Mouse (Mus musculus): ENCODE measurements around the gene Ppp1r3g.
"Not testable (repeated sequence)": the region's sequence is repeated elsewhere in the genome, so short reads cannot be mapped to it uniquely, and the experiment has no call there.

Ppp1r3g gene

DNA sequence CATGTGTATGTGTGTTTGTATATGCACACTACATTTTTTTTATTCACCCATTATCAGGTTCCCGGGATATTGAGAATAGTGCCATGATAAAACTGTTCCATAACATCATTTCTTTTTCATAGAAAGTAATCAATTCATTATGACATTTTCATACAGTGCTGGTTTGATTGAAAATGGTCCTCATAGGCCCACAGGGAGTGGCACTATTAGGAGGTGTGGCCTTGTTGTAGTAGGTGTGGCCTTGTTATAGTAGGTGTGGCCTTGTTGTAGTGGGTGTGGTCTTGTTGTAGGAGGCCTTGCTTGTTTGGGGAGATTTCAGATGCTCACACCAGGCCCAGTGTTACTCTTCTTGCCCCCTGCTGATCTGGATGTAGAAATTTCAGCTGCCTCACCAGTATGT is at the start of gene Ppp1r3g:
Ppp1r3g (plus strand) TSS at position 301 of the 400 bp plus-strand sequence.
- no peak for DNase-seq (ENCODE audit: low read depth)

DNA sequence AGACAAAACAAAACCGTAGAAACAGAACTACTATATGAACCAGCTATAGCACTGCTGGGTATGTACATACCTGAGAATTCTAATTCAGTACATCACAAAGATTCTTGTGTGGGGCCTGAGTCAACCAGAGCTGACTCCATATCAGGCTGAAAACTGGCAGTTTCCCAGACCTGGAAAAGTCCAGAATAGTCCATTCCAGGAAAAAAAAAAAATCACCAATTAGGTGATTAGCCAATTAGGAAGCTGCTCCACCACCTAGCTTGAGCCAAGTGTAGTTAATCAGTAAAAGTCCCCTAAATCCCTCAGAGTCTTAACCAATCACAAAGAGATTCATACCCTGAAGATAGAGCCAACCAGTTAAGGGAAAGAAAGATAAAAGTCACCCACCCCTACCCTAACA is 47.2 kb upstream of the Ppp1r3g start:
- no peak for DNase-seq (ENCODE audit: low read depth)

DNA sequence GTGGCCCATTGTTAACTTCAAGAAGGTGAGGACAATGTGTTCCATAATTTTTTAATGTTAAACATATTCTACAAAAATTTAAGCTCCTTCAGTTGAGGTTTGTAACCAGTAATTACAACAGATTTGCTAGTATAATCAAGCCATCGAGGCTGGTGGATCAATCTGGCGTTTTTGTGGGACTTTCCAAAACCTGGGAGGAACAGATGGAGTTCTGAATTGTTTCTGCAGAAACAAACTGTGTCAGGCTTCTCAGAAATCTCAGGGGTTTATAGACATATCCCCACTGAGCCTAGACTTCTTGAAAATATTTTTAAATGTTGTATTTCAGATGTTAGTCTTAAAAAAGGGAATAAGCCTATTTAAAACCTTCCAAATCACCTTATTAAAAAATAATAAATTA is 20.6 kb upstream of the Ppp1r3g start:
- no peak for DNase-seq (ENCODE audit: low read depth)

DNA sequence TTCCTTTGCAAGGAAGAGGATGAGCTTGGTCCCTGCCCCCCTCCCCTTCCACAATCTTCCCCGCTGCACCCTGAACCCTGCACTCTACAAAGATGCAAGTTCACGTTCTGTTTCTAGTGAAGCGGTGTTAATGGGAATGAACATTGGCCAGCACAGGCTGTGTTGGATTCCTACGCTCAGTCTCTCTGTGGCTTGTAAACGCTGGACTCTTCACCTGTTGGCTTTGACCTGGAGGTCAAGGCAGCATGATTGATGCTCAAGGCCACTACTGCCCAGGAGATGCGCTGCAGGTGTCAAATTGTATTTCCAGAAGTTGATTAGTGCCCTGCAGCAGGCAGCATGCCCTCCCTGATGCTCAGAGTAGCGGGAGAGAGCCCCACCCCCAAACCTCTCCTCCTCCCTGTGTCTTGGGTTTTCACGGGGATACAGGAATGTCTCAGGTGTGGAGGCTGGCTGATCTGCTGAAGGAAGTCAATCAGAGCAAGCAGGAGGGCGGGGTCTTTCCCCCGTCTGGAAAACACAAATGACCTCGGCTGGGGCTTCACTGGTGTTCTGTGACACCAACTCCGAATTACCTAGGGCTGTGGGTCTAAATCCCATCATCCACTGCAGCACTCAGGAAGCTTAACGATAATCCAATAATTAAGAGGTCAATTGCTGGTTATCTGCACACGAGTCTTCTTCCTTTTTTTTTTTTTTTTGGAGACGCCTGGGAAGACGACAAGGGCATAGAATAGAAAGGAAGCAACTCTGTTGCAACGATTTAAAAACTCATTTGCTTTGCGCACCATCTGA is 18.6 kb upstream of the Ppp1r3g start:
- no peak for DNase-seq (ENCODE audit: low read depth)

DNA sequence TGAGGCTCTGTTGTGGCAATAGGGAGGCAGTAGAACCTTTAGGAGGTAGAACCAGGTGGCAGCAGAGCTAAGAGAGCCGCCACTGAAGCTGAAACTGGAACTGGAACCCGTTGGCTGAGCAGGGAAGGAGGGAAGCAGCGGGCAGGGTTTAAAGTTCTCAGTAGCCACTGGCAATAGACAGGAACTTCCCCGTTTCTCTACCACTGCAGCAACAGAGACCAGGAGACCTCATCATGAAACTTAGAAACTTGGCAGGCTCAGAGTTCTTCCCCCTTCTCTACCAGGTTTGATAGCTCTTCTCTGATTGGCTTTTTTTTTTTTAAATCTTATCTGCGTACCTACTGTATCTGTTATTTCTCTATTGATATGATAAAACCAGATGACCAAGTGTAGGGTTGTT is 17.7 kb upstream of the Ppp1r3g start:
- DNase-seq (ENCODE audit: low read depth): no peak

DNA sequence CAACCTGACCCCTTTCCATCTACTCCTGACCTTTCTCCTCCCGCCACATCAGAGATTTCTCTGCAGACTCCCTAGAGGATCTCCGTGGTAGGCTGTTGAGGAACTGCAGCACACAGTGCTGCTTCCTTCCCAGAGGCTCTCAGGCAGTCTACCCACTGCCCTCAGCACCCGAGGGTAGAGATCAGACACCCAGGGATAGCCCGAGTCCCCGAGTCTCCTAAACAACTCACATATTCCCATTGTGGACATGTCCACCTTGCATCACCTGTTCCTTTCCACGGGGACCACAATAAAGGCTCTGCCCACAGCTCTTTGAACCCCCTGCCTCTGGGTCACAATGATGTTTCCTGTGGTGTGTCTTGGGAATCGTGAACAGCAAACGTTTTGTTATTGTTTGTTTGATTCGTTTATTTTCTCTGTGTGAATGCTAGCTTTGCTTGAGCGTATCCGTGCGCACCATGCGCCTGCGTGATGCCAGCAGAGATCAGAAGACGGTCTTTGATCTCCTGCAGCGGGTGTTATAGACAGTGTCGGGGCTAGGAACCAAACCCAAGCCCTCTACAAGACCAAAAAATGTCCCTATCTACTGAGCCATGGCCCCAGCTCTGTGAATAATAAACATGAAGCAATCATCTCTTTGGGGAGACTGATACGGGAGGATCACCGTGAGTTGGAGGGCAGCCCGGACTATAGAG is 11.8 kb upstream of the Ppp1r3g start:
- DNase-seq (ENCODE audit: low read depth): no peak

DNA sequence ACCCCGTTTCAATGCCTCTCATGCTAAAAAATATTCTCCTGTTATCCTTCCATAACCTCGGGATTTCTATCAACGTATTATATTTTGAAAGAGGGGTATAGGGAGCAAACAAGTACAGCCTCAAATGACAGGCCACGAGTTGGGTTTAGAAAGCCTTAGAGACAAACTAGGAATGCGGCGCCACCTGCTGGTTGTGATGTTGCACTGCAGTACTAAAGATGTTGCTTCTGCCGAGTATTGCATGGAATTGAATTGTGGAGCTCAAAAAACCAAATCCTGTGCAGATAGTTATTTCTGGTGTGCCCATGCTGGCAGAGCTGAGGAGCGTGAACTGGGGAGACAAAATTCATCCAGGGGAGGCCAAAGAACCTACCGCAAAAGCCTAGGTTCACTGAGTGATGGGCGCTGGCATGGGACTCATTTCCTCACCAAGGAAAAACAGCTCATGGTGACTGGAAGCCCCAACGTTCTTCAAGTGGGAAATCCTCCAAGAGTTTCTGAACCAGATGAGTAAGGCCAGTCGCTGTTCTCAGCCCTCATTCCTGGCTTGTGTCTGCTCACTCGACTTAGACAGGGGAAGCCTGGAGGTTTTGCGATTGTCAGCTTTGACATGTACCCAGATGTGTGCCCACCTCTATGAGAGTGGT is 11.2 kb upstream of the Ppp1r3g start:
- peak; percentile 78 for DNase-seq (ENCODE audit: low read depth)

DNA sequence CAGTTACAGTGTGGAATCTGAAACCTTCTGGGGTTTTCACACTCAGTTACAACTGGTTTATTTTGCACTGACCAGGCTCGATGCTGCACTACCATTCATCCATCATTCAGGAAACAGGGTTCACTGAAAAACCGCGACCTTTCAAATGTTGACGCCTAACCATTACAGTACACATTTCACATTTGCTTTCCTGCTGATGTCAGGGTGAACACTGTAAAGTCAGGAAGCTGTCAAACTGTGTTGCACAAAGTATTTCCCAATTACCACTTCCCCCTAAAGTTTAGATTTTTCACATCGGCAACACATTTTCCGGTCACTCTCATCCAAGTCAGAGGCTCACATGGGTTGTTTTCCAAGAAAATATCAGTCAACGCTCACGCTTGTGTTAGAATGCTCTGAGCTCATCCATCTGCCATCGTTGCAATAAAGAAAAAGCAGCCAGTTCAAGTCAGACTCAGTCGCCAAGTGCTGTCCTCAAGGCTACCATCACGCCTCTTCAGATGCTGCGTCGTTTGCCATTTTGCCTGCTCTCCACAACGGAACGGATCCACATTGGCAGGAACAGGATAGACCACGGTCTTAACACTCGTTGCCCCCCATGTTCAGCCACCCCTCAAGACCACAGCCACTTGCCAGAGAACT is 8.7 kb upstream of the Ppp1r3g start:
- no peak for DNase-seq (ENCODE audit: low read depth)

DNA sequence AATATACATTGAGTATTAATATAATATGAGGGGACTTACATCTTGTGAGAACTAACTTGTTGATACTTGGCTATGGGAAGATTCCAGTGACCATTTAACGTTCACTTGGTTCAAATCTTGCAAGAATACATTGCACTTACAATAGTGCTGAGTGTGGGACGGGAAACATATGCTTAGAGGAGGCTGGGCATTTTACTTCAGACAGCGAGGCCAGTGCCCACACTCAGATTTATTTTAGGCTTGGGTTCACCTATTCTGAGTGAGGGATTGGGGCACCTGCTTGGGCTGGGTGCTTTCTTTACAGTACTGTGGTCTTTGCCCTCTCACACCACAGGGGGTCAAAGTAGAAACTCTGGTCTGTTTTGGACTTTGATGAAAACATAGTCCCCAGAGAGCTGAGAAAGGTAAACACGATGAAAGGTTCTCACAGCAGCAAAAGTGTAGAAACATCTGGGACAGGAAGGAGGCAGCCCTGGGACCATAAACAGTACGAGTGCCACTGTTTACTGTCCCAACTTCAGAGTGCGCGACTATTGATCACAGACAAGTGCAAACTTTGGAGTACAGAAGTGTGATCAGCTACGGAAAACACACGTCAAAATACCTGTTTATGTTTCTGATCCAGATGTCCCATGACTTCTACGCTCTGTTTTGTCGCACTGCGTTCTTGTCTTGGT is 890 bp downstream of the Ppp1r3g start:
- DNase-seq (ENCODE audit: low read depth): no peak

DNA sequence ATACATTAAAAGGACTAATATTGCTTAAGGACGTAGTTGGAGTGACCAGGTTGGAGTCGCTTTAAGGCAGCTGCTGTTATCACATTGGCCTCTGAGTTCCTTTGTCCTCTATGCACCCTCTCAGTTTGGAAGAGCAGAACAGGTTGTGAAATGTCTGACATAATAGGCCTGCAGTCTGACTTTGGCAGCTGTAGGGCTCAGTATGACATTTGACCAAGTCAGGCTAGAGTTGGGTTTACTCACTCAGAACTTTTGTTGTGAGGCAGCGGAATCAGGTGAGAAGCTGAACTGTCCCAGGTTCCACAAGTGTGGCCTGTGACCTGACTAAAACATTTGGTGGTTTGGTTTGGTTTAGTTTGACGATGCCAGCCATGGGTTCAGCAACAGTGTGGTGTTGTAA is 4.9 kb downstream of the Ppp1r3g start:
- DNase-seq (ENCODE audit: low read depth): no peak

DNA sequence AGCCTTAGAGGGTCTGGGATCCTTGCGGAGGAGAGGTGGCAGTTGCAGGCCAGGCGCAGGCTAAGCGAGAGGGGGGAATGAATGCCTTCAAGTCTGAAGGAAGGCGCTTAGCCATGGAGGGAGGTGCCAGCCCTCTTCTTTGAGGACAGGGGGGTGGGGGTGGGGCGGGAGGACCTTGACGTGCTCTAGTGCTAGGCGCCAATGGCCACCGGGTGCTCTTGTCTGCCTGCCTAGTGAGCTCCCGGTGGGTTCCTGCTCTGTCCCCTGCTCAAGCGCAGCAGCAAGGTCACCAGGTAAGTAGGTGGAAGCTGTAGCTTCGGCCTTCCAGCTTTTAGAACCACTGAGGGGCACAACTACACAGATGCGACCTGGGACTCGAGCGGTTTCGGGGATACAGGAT is 9.1 kb downstream of the Ppp1r3g start:
- no peak for DNase-seq (ENCODE audit: low read depth)

DNA sequence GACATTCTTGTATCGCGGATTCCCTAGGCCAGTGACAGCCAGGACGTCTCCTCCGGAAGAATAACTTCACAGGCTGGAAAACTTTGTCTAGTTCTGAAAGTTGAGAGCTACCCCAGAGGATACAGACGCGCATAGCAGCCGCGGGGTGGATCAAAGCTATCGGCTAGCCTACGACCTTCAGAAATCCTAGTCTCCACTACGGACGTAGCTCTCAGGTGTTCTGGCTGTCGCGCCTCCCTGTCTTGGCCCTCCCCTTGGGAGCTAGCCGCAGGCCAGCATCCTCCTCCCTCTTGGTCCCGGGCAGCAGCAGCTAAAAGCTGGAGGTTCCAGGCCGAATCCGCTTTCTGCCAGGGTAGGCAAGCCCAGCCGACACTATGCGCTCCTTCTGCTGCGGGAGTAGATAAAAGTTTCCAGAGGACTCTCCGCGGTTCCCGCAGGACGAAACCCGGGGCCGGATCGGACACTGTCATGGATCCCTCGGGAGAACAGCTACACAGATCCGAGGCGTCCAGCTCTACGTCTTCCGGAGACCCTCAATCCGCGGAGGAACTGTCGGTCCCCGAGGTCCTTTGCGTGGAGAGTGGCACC is 9.6 kb downstream of the Ppp1r3g start:
- no peak for DNase-seq (ENCODE audit: low read depth)

DNA sequence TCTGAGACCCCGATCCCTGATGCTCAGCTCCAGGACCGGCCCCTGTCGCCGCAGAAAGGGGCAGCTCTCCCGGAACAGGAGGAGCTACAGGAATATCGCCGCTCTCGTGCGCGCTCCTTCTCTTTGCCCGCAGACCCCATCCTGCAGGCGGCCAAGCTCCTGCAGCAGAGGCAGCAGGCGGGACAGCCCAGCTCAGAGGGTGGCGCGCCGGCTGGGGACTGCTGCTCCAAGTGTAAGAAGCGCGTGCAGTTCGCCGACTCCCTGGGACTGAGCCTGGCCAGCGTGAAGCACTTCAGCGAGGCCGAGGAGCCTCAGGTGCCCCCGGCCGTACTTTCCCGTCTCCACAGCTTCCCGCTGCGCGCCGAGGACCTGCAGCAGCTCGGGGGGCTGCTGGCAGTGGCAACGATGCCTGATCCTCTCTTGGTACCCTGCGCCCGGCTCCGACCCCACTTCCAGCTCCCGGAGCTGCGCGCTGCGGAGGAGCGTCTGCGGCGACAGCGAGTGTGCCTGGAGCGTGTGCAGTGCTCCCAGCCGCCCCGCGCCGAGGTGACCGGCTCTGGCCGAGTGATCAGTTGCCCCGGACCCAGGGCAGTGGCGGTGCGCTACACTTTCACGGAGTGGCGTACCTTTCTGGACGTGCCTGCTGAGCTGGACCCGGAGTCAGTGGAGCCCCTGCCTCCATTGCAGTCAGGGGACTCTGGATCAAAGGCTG is 10.2 kb downstream of the Ppp1r3g start:
- no peak for DNase-seq (ENCODE audit: low read depth)

DNA sequence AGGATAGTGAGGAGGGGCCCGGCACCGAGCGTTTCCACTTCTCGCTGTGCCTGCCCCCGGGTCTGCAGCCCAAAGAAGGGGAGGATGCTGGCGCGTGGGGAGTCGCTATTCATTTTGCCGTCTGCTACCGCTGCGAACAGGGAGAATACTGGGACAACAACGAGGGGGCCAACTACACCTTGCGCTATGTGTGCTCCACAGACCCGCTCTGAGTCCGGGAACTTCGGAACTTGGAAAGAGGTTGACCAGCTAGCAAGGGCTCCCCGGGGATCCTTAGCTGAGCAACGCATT is 10.7 kb downstream of the Ppp1r3g start:
- no peak for DNase-seq (ENCODE audit: low read depth)

DNA sequence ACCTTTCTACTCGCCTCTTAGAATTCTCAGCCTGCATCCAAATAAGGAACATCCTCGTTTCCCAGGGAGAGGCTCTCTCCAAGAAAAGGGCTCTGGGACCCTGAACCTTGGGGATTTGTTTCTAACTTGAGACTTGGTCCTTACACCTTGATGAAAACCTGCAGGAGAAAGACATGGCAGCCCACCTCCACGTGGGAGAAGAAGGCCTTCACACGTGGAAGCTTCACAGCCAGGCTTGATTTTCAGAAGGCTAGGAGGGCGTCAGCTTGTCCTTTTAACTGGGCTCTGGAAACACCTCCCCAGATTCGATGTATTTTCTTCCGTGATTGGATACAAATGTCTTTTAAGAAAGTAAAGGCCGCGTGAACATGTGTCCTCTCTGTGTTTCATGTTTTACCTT is 11.2 kb downstream of the Ppp1r3g start:
- DNase-seq (ENCODE audit: low read depth): no peak

DNA sequence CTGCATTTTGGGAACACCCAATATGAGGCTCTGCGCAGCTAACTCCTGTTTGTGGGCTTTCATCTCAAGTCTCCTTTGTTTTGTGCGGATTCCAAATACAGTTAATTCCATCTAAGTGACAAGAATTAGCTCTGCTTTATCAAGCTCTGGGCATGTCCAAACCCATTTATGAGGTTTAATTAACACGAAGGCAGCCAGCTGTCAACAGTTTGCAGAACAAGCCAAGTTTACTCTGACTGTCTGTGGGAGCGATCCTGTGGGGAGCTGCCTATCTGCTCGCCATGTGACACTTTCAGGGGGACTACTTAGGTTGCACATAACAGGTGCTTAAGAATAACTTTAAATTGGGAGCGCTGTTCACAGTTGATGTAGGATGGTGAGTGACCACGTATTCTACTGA is 18.3 kb downstream of the Ppp1r3g start:
- DNase-seq (ENCODE audit: low read depth): no peak

DNA sequence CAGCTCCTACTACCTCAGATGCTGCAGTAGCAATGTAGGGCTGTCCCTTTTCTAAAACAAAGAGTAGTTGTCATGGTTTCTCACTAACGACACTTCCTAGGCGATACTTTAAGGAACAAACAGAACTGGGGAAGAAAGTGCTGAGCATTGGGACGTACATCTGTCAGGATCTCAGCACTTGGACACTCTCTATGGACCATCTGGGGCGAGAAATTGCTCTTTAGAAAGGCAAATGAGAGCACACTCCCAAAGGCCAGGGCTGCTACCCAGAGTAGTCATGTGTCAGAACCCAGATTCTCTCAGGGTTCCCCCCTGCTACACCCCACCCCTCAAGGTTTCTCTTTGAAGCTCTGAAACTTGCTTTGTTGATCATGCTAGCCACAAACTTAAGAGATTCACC is 21.8 kb downstream of the Ppp1r3g start:
- DNase-seq (ENCODE audit: low read depth): no peak

DNA sequence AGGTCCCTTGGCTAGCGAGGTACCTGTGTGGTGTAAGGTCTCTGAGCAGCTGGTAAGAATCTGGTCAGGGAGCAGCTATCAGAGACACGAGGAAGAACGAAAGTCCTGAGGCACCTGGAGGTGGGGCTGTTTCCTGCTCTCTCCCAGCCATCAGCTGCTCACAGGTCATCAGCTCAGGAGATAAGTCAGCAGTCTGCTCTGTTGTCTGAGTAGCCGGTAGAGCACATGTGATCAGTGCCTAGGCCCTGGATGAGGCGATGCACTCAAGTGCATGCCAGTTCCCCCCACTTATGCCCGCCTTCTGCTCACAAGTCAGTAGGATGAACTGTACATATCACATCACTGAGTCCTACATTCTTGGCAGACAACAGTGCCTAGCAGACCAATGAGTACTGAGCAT is 24.3 kb downstream of the Ppp1r3g start:
- DNase-seq (ENCODE audit: low read depth): no peak

DNA sequence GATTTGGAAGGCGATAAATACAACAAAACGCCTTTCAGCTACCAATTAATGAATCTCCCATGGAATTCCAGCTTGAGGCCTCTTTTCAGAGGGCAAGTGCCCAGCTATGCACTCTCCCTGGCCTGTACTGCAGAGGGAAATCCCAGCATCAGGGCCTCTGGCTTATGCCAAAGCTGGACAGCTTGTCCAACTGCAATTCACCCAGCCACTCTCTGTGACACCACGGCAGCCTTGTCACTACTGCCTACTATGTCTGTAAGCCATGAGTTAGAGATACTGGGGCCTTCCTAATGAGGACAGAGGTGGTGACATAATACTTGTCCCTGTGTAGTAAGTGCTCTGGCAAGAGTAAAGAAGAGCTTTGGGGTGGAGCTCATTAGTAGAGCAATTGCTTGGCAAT is 30.7 kb downstream of the Ppp1r3g start:
- no peak for DNase-seq (ENCODE audit: low read depth)

DNA sequence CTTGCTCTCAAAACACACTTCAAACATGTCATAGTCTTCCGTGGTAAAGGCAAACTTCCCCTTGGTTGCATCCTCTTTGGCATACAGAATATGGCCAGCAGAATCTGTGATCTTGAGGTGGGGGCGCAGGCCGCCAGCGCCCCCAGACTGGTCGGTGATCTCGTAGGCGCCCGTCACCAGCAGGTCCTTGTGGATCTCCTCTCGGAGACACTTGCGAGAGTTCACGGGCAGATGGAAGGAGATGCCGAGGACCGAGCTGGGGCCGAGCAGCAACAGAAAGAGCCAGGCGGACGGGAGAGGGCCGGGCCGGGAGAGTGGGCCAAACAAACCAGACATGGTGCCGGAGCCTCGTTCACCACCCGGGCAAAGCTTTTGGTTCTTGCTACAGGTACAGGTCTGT is 32.5 kb downstream of the Ppp1r3g start:
- DNase-seq (ENCODE audit: low read depth): not testable (repeated sequence)

DNA sequence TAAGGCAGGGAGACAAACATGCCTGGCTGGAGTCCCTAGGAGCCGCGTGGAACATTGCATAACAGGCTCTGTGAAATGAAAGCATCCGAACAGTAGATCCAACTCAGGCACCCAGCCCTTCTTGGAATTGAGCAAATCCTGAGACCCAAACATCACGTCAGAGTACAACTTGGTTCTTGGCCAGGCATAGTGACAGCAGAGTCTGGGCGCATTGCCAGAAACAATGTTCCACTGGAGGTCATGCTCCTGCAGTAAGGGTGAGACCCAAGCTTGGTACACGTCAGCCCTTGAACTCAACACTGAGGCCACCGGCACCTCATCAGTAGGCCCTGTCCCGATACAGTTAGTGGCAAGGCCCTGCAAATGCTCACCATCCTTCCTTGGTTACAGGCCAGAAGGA is 35.4 kb downstream of the Ppp1r3g start:
- no peak for DNase-seq (ENCODE audit: low read depth)
